Mouse (Mus musculus): ENCODE data around the gene Ajap1.

Ajap1 gene

GRCm38 (mm10) chr4:153482459-153483338 is at the start of gene Ajap1:
Gene Ajap1 (minus strand): TSS chr4:153482811.
- DNase-seq (ENCODE audit: low read depth, low spot score): no peak

- no peak for DNase-seq (ENCODE audit: low read depth, low spot score)
Measured at GRCm38 (mm10) chr4:153530536-153530935, 47.9 kb upstream of the Ajap1 start.

GRCm38 (mm10) chr4:153521601-153522000 is 39.0 kb upstream of the Ajap1 start:
- DNase-seq (ENCODE audit: low read depth, low spot score): no peak

- no peak for DNase-seq (ENCODE audit: low read depth, low spot score)
Measured at GRCm38 (mm10) chr4:153519888-153520287, 37.3 kb upstream of the Ajap1 start.

GRCm38 (mm10) chr4:153519289-153519688 is 36.7 kb upstream of the Ajap1 start:
- no peak for DNase-seq (ENCODE audit: low read depth, low spot score)

GRCm38 (mm10) chr4:153515786-153516185 is 33.2 kb upstream of the Ajap1 start:
- DNase-seq (ENCODE audit: low read depth, low spot score): no peak

GRCm38 (mm10) chr4:153514071-153514470 is 31.5 kb upstream of the Ajap1 start:
- DNase-seq (ENCODE audit: low read depth, low spot score): no peak

GRCm38 (mm10) chr4:153511530-153511929 is 28.9 kb upstream of the Ajap1 start:
- no peak for DNase-seq (ENCODE audit: low read depth, low spot score)

- DNase-seq (ENCODE audit: low read depth, low spot score): no peak
Measured at GRCm38 (mm10) chr4:153501936-153502335, 19.3 kb upstream of the Ajap1 start.

GRCm38 (mm10) chr4:153492444-153492843 is 9.8 kb upstream of the Ajap1 start:
- DNase-seq (ENCODE audit: low read depth, low spot score): no peak

GRCm38 (mm10) chr4:153489116-153489515 is 6.5 kb upstream of the Ajap1 start:
- no peak for DNase-seq (ENCODE audit: low read depth, low spot score)

- no peak for DNase-seq (ENCODE audit: low read depth, low spot score)
Measured at GRCm38 (mm10) chr4:153485913-153486312, 3.3 kb upstream of the Ajap1 start.

- DNase-seq (ENCODE audit: low read depth, low spot score): peak; percentile 7
Measured at GRCm38 (mm10) chr4:153484392-153484791, 1.8 kb upstream of the Ajap1 start.

GRCm38 (mm10) chr4:153481361-153482234 is 1.0 kb downstream of the Ajap1 start:
- DNase-seq (ENCODE audit: low read depth, low spot score): no peak

- no peak for DNase-seq (ENCODE audit: low read depth, low spot score)
Measured at GRCm38 (mm10) chr4:153480551-153481262, 1.9 kb downstream of the Ajap1 start.

- no peak for DNase-seq (ENCODE audit: low read depth, low spot score)
Measured at GRCm38 (mm10) chr4:153479144-153479543, 3.5 kb downstream of the Ajap1 start.

GRCm38 (mm10) chr4:153473480-153474252 is 8.9 kb downstream of the Ajap1 start:
- no peak for DNase-seq (ENCODE audit: low read depth, low spot score)

- DNase-seq (ENCODE audit: low read depth, low spot score): no peak
Measured at GRCm38 (mm10) chr4:153469712-153470111, 12.9 kb downstream of the Ajap1 start.

GRCm38 (mm10) chr4:153459934-153460333 is 22.7 kb downstream of the Ajap1 start:
- DNase-seq (ENCODE audit: low read depth, low spot score): no peak

- DNase-seq (ENCODE audit: low read depth, low spot score): no peak
Measured at GRCm38 (mm10) chr4:153459503-153459902, 23.1 kb downstream of the Ajap1 start.

- DNase-seq (ENCODE audit: low read depth, low spot score): no peak
Measured at GRCm38 (mm10) chr4:153458821-153459220, 23.8 kb downstream of the Ajap1 start.

All from skeletal muscle tissue, adult 2 months (tissue).